In genomic region chr12:4243805-4244204, GRCm38 (mm10) we compare ENCODE assay signal across 24 mouse cellular contexts.
"Had no signal": no experiment of that assay in that cellular context is flagged by ENCODE, and none has a peak within 500 bp of the region (broad histone marks: within the 10 kb centered on the region; RNA-seq: fewer than 3 reads in every experiment).

No protein-coding gene starts in this region.

- H3K4me1 ChIP-seq: forebrain, embryonic 15.5 days; hindbrain, embryonic 12.5 days; intestine, embryonic 15.5 days; limb, embryonic 10.5 days; limb, embryonic 12.5 days had no signal

- H3K9me3 ChIP-seq: forebrain, embryonic 15.5 days; hindbrain, embryonic 10.5 days; hindbrain, embryonic 12.5 days; intestine, embryonic 15.5 days; limb, embryonic 10.5 days; limb, embryonic 12.5 days had no signal

- H3K4me3 ChIP-seq: forebrain, embryonic 15.5 days; gastrocnemius, adult 2 months; hindbrain, embryonic 10.5 days; hindbrain, embryonic 12.5 days; intestine, embryonic 15.5 days; layer of hippocampus, adult 2 months; left cerebral cortex, adult 2 months; limb, embryonic 10.5 days; limb, embryonic 12.5 days had no signal

- DNase-seq: gastrocnemius, adult 2 months; gastrocnemius, postnatal 10 days; gastrocnemius, postnatal 25 days; heart, adult 18-20 months; heart, postnatal 10 days; heart, postnatal 4 days; kidney, adult 18-20 months; kidney, adult 8-10 months; kidney, postnatal 10 days; kidney, postnatal 25 days; kidney, postnatal 4 days had no signal

- H3K27ac ChIP-seq: forebrain, embryonic 15.5 days; gastrocnemius, adult 2 months; hindbrain, embryonic 10.5 days; hindbrain, embryonic 12.5 days; hindbrain, embryonic 14.5 days; intestine, embryonic 15.5 days; layer of hippocampus, adult 2 months; left cerebral cortex, adult 2 months; limb, embryonic 10.5 days; limb, embryonic 12.5 days had no signal

- H3K9ac ChIP-seq: forebrain, embryonic 15.5 days; hindbrain, embryonic 12.5 days; hindbrain, embryonic 14.5 days; intestine, embryonic 15.5 days; limb, embryonic 12.5 days had no signal

- ATAC-seq: forebrain, embryonic 15.5 days; hindbrain, embryonic 16.5 days; inflammation-experienced regulatory T-cells, adult 6 months; intestine, embryonic 15.5 days; intestine, postnatal 0 days had no signal

- H3K36me3 ChIP-seq: intestine, embryonic 15.5 days; limb, embryonic 10.5 days had no signal

- H3K4me2 ChIP-seq: forebrain, embryonic 15.5 days; heart, embryonic 11.5 days; hindbrain, embryonic 12.5 days; hindbrain, embryonic 14.5 days; intestine, embryonic 15.5 days; limb, embryonic 12.5 days had no signal

- H3K27me3 ChIP-seq: forebrain, embryonic 15.5 days; hindbrain, embryonic 12.5 days; intestine, embryonic 15.5 days; limb, embryonic 12.5 days had no signal
